Mouse (Mus musculus): ENCODE data around the gene Prkrip1. TPM values are rescaled to one million over a fixed set of nuclear protein-coding genes. Genes with fewer than 3 reads are reported as not detected.

Prkrip1 gene
- polyA plus RNA-seq, 1 experiment from 2014 or later = 79.6 TPM

Other genes with a start within 250 kb of the Prkrip1 start
- 0.82 and 2.2 TPM in 2 replicates for gene Ssc4d, start 224.4 kb downstream of the Prkrip1 start, polyA plus RNA-seq (2016; fragmentation: Nextera tagmentation; extraction: Ambion mirVana)
- gene Zp3, start 218.9 kb downstream of the Prkrip1 start, polyA plus RNA-seq (2016; fragmentation: Nextera tagmentation; extraction: Ambion mirVana) = not detected in 2 replicates
- 30.0 and 30.7 TPM in 2 replicates for gene Dtx2, start 204.2 kb downstream of the Prkrip1 start, polyA plus RNA-seq (2016; fragmentation: Nextera tagmentation; extraction: Ambion mirVana)
- 0.06 and 0.12 TPM in 2 replicates for gene Upk3b, start 160.5 kb downstream of the Prkrip1 start, polyA plus RNA-seq (2016; fragmentation: Nextera tagmentation; extraction: Ambion mirVana)
- gene Upk3bl, start 144.5 kb downstream of the Prkrip1 start, polyA plus RNA-seq (2016; fragmentation: Nextera tagmentation; extraction: Ambion mirVana) = 1.2 and 2.3 TPM in 2 replicates
- gene Rasa4, start 115.0 kb downstream of the Prkrip1 start, polyA plus RNA-seq (2016; fragmentation: Nextera tagmentation; extraction: Ambion mirVana) = 13.5 and 14.5 TPM in 2 replicates
- 224 and 227 TPM in 2 replicates for gene Polr2j, start 82.3 kb downstream of the Prkrip1 start, polyA plus RNA-seq (2016; fragmentation: Nextera tagmentation; extraction: Ambion mirVana)
- 40.0 and 41.4 TPM in 2 replicates for gene Lrwd1, start 62.9 kb downstream of the Prkrip1 start, polyA plus RNA-seq (2016; fragmentation: Nextera tagmentation; extraction: Ambion mirVana)
- 23.5 and 26.4 TPM in 2 replicates for gene Alkbh4, start 62.8 kb downstream of the Prkrip1 start, polyA plus RNA-seq (2016; fragmentation: Nextera tagmentation; extraction: Ambion mirVana)
- gene Orai2, start 28.2 kb downstream of the Prkrip1 start, polyA plus RNA-seq (2016; fragmentation: Nextera tagmentation; extraction: Ambion mirVana) = 14.6 and 17.0 TPM in 2 replicates
- gene Sh2b2, start 47.6 kb upstream of the Prkrip1 start, polyA plus RNA-seq (2016; fragmentation: Nextera tagmentation; extraction: Ambion mirVana) = 20.7 and 21.3 TPM in 2 replicates

Measured in midbrain, embryonic 12.5 days (tissue).